Comparison of ENCODE assay signal across 26 mouse cellular contexts in the genomic region with DNA sequence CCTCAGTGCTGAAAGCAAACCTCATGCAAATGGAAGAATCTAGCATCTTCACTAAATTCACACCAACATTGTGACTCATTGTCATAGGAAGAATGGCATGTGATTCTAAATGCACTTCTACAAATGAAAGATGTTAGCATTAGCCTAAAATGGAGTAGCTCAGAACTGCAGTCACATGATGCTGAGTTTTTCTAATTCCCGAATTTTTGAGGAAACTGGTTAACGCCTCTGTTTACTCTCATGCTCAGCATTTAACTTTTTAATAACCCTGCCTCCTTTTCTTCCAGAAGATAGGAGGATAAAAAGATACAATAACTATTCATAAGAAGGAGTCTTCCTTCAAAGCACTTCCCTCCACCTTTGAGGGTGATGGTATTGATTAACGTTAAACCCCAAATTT. TPM values are rescaled to one million over a fixed set of nuclear protein-coding genes. Genes with fewer than 3 reads are reported as not detected.
DNase-seq lines count a peak whose midpoint lies in the region; ATAC-seq and TF ChIP-seq lines count a peak whose summit lies in the region.
"Had no signal": no experiment of that assay in that cellular context is flagged by ENCODE, and none has a peak within 500 bp of the region (broad histone marks: within the 10 kb centered on the region; RNA-seq: fewer than 3 reads in every experiment).

No protein-coding gene starts in this region.

- DNase-seq in embryo, embryonic 10.5 days (ENCODE audit: low spot score): peak; percentile 45
- DNase-seq in embryo, embryonic 10 days (ENCODE audit: low spot score): no peak
- DNase-seq in midbrain, embryonic 11.5 days (ENCODE audit: low spot score, missing footprints): peak; percentile 91
- peak; percentile 33 for DNase-seq in brain, embryonic 14.5 days (ENCODE audit: low read depth)
- DNase-seq: adrenal gland, adult 8-10 months; adrenal gland, postnatal 14 days; adrenal gland, postnatal 36 days; B cell, adult 2 months; cerebellum, adult 11 months; cerebellum, adult 18-20 months; cerebellum, adult 8-10 months; cerebellum, adult 9-11 months; cerebellum, postnatal 36 days had no signal

- no peak overlapping the region for H3K4me3 ChIP-seq in midbrain, embryonic 11.5 days (ENCODE audit: low read depth, low read length)
- no peak overlapping the region for H3K4me3 ChIP-seq in midbrain, embryonic 16.5 days (ENCODE audit: low read depth, low read length)
- H3K4me3 ChIP-seq: embryonic facial prominence, embryonic 13.5 days; embryonic facial prominence, embryonic 15.5 days; erythroblast, embryonic 14.5 days; forebrain, embryonic 12.5 days had no signal

- H3K4me1 ChIP-seq in midbrain, embryonic 11.5 days (ENCODE audit: control insufficient read depth, insufficient read depth, low read length): peaks cover 26% of the 10 kb centered on the region
- peaks cover 15% of the 10 kb centered on the region for H3K4me1 ChIP-seq in midbrain, embryonic 16.5 days (ENCODE audit: control insufficient read depth, insufficient read depth, low read length)

- no peaks in the 10 kb centered on the region for H3K36me3 ChIP-seq in midbrain, embryonic 11.5 days (ENCODE audit: control insufficient read depth, insufficient read depth, low read length)
- H3K36me3 ChIP-seq in midbrain, embryonic 16.5 days (ENCODE audit: control insufficient read depth, insufficient read depth, low read length): no peaks in the 10 kb centered on the region
- H3K36me3 ChIP-seq: embryonic facial prominence, embryonic 13.5 days; embryonic facial prominence, embryonic 15.5 days; forebrain, embryonic 12.5 days; G1E had no signal

- no peak for TF ChIP-seq CTCF in brain, embryonic 14.5 days (IDR thresholded peaks at IDR 0.05; ENCODE audit: borderline replicate concordance, extremely low read depth, insufficient read depth, insufficient read length)

- no peak overlapping the region for H3K4me2 ChIP-seq in midbrain, embryonic 11.5 days
- no peak overlapping the region for H3K4me2 ChIP-seq in midbrain, embryonic 16.5 days (ENCODE audit: low read length)
- H3K4me2 ChIP-seq: embryonic facial prominence, embryonic 13.5 days; embryonic facial prominence, embryonic 15.5 days had no signal

- ATAC-seq in midbrain, embryonic 11.5 days (ENCODE audit: low FRiP score): no peak
- no peak for ATAC-seq in midbrain, embryonic 16.5 days
- ATAC-seq: activated CD4-positive, CD25-positive, alpha-beta regulatory T cell, adult 4 months; CD4-positive, CD25-positive, alpha-beta regulatory T cell, adult 4 months; forebrain, embryonic 14.5 days; forebrain, embryonic 16.5 days; Patski had no signal

- H3K27me3 ChIP-seq in midbrain, embryonic 11.5 days (ENCODE audit: control insufficient read depth, insufficient read depth, low read length): peaks cover 83% of the 10 kb centered on the region
- peaks cover 40% of the 10 kb centered on the region for H3K27me3 ChIP-seq in midbrain, embryonic 16.5 days (ENCODE audit: control insufficient read depth, insufficient read depth, low read depth, low read length)
- H3K27me3 ChIP-seq: CH12.LX had no signal

- no peak overlapping the region for H3K27ac ChIP-seq in midbrain, embryonic 11.5 days (ENCODE audit: low read depth, low read length)
- no peak overlapping the region for H3K27ac ChIP-seq in midbrain, embryonic 16.5 days (ENCODE audit: low read length)
- H3K27ac ChIP-seq: embryonic facial prominence, embryonic 13.5 days; embryonic facial prominence, embryonic 15.5 days; forebrain, embryonic 12.5 days had no signal

- TF ChIP-seq POLR2A in brain, embryonic 14.5 days (IDR thresholded peaks at IDR 0.05; ENCODE audit: borderline replicate concordance, extremely low read depth, insufficient read depth, insufficient read length, poor library complexity, severe bottlenecking): no peak

- H3K9ac ChIP-seq in midbrain, embryonic 11.5 days (ENCODE audit: low read length): no peak overlapping the region
- no peak overlapping the region for H3K9ac ChIP-seq in midbrain, embryonic 16.5 days (ENCODE audit: low read depth, low read length)
- H3K9ac ChIP-seq: embryonic facial prominence, embryonic 13.5 days; embryonic facial prominence, embryonic 15.5 days; forebrain, embryonic 12.5 days had no signal

- 5% methylated on average over 3 of the region's 3 CpGs for WGBS in midbrain, embryonic 11.5 days
- 16% methylated on average over 3 of the region's 3 CpGs for WGBS in midbrain, embryonic 16.5 days

- no peaks in the 10 kb centered on the region for H3K9me3 ChIP-seq in midbrain, embryonic 11.5 days (ENCODE audit: control insufficient read depth, low read length)
- no peaks in the 10 kb centered on the region for H3K9me3 ChIP-seq in midbrain, embryonic 16.5 days (replicated peaks; ENCODE audit: control insufficient read depth, low read length, poor library complexity, severe bottlenecking)
- H3K9me3 ChIP-seq: embryonic facial prominence, embryonic 13.5 days; embryonic facial prominence, embryonic 15.5 days; forebrain, embryonic 10.5 days; forebrain, embryonic 12.5 days had no signal

RNA-seq across cellular contexts. Expression of a gene that starts 1.3 kb away (rescaled TPM):
- polyA plus RNA-seq in midbrain, embryonic 11.5 days (2014; fragmentation: Nextera tagmentation; extraction: Ambion mirVana): 8.7 and 9.3 TPM in 2 replicates
- polyA plus RNA-seq in midbrain, embryonic 16.5 days (2015; fragmentation: Nextera tagmentation; extraction: Ambion mirVana): 2.3 and 4.2 TPM in 2 replicates
- polyA plus RNA-seq in brain, embryonic 14.5 days (2012; rRNA removed): 7.5 and 10.7 TPM in 2 replicates
- polyA plus RNA-seq: activated CD4-positive, CD25-positive, alpha-beta regulatory T cell, adult 4 months; CD4-positive, CD25-positive, alpha-beta regulatory T cell, adult 4 months; erythroblast, embryonic 14.5 days; G1E had no signal
